Mouse (Mus musculus): ENCODE measurements around the gene Ssbp1. TPM values are rescaled to one million over a fixed set of nuclear protein-coding genes. Genes with fewer than 3 reads are reported as not detected.

Ssbp1 gene
- polyA plus RNA-seq (2014; fragmentation: Nextera tagmentation; extraction: Ambion mirVana) = 84.0 and 97.3 TPM in 2 replicates

GRCm38 (mm10) chr6:40470916-40471719 lies at the start of gene Ssbp1:
Gene Ssbp1, plus strand, starts transcription at chr6:40471352.
- Histone ChIP-seq H3K9ac (replicated peaks; ENCODE audit: low read depth, low read length) (peak within 1 kb of the TSS; percentile 80), H3K9me3 (ENCODE audit: control insufficient read depth, low read length) (no peaks in the 10 kb centered on the region), H3K4me1 (ENCODE audit: control insufficient read depth, insufficient read depth, low read length) (peaks cover 8% of the 10 kb centered on the region; the same call in 1 of the 2 replicates), H3K4me3 (ENCODE audit: low read depth, low read length) (peak within 1 kb of the TSS; percentile 78), H3K4me2 (ENCODE audit: low read depth, low read length) (peak within 1 kb of the TSS; percentile 79), H3K27me3 (ENCODE audit: control insufficient read depth, insufficient read depth, low read length) (no peaks in the 10 kb centered on the region), H3K36me3 (ENCODE audit: control insufficient read depth, insufficient read depth, low read length) (peaks cover 12% of the 10 kb centered on the region; the same call in 1 of the 2 replicates), H3K27ac (ENCODE audit: low read depth, low read length) (peak within 1 kb of the TSS; percentile 88)
- 1% methylated on average over 54 of the region's 54 CpGs for WGBS
- ATAC-seq (ENCODE audit: low read depth) = peak; percentile 97

- Histone ChIP-seq H3K36me3 (ENCODE audit: control insufficient read depth, insufficient read depth, low read length) (no peaks in the 10 kb centered on the region), H3K4me1 (ENCODE audit: control insufficient read depth, insufficient read depth, low read length) (no peaks in the 10 kb centered on the region), H3K4me3 (ENCODE audit: low read depth, low read length) (no peak overlapping the region), H3K27me3 (ENCODE audit: control insufficient read depth, insufficient read depth, low read length) (no peaks in the 10 kb centered on the region), H3K27ac (ENCODE audit: low read depth, low read length) (no peak overlapping the region), H3K9me3 (ENCODE audit: control insufficient read depth, low read length) (no peaks in the 10 kb centered on the region), H3K9ac (replicated peaks; ENCODE audit: low read depth, low read length) (no peak overlapping the region), H3K4me2 (ENCODE audit: low read depth, low read length) (no peak overlapping the region)
- no peak for ATAC-seq (ENCODE audit: low read depth)
- 59% methylated on average over 1 of the region's 1 CpGs for whole genome bisulfite sequencing
Observed at GRCm38 (mm10) chr6:40423013-40423412, 48.1 kb upstream of the Ssbp1 start.

GRCm38 (mm10) chr6:40423774-40424173 lies 47.4 kb upstream of the Ssbp1 start:
- no peaks in the 10 kb centered on the region for H3K4me1 ChIP-seq (ENCODE audit: control insufficient read depth, insufficient read depth, low read length)
- 75% methylated on average over 1 of the region's 1 CpGs for WGBS
- H3K4me2 ChIP-seq (ENCODE audit: low read depth, low read length) = no peak overlapping the region
- no peak overlapping the region for H3K27ac ChIP-seq (ENCODE audit: low read depth, low read length)
- no peak for ATAC-seq (ENCODE audit: low read depth)
- no peaks in the 10 kb centered on the region for H3K27me3 ChIP-seq (ENCODE audit: control insufficient read depth, insufficient read depth, low read length)
- no peaks in the 10 kb centered on the region for H3K9me3 ChIP-seq (ENCODE audit: control insufficient read depth, low read length)
- H3K36me3 ChIP-seq (ENCODE audit: control insufficient read depth, insufficient read depth, low read length) = no peaks in the 10 kb centered on the region
- no peak overlapping the region for H3K4me3 ChIP-seq (ENCODE audit: low read depth, low read length)
- no peak overlapping the region for H3K9ac ChIP-seq (replicated peaks; ENCODE audit: low read depth, low read length)

- no peak for ATAC-seq (ENCODE audit: low read depth)
- Histone ChIP-seq H3K27ac (ENCODE audit: low read depth, low read length) (no peak overlapping the region), H3K4me3 (ENCODE audit: low read depth, low read length) (no peak overlapping the region), H3K4me2 (ENCODE audit: low read depth, low read length) (no peak overlapping the region), H3K9ac (replicated peaks; ENCODE audit: low read depth, low read length) (no peak overlapping the region), H3K4me1 (ENCODE audit: control insufficient read depth, insufficient read depth, low read length) (0 out of 2 replicates have a peak, but pooled peaks cover 5% of the 10 kb centered on the region), H3K9me3 (ENCODE audit: control insufficient read depth, low read length) (no peaks in the 10 kb centered on the region), H3K27me3 (ENCODE audit: control insufficient read depth, insufficient read depth, low read length) (no peaks in the 10 kb centered on the region), H3K36me3 (ENCODE audit: control insufficient read depth, insufficient read depth, low read length) (no peaks in the 10 kb centered on the region)
- WGBS = 88% methylated on average over 7 of the region's 7 CpGs
Observed at GRCm38 (mm10) chr6:40427441-40427840, 43.7 kb upstream of the Ssbp1 start.

GRCm38 (mm10) chr6:40428696-40429095 lies 42.5 kb upstream of the Ssbp1 start:
- Histone ChIP-seq H3K27ac (ENCODE audit: low read depth, low read length) (no peak overlapping the region), H3K9me3 (ENCODE audit: control insufficient read depth, low read length) (no peaks in the 10 kb centered on the region), H3K27me3 (ENCODE audit: control insufficient read depth, insufficient read depth, low read length) (no peaks in the 10 kb centered on the region), H3K4me3 (ENCODE audit: low read depth, low read length) (no peak overlapping the region), H3K4me2 (ENCODE audit: low read depth, low read length) (no peak overlapping the region), H3K9ac (replicated peaks; ENCODE audit: low read depth, low read length) (no peak overlapping the region), H3K4me1 (ENCODE audit: control insufficient read depth, insufficient read depth, low read length) (0 out of 2 replicates have a peak, but pooled peaks cover 5% of the 10 kb centered on the region), H3K36me3 (ENCODE audit: control insufficient read depth, insufficient read depth, low read length) (no peaks in the 10 kb centered on the region)
- no peak for ATAC-seq (ENCODE audit: low read depth)
- WGBS = 70% methylated on average over 3 of the region's 3 CpGs

GRCm38 (mm10) chr6:40429521-40429931 lies 41.6 kb upstream of the Ssbp1 start:
- Histone ChIP-seq H3K9ac (replicated peaks; ENCODE audit: low read depth, low read length) (no peak overlapping the region), H3K9me3 (ENCODE audit: control insufficient read depth, low read length) (no peaks in the 10 kb centered on the region), H3K4me2 (ENCODE audit: low read depth, low read length) (no peak overlapping the region), H3K4me1 (ENCODE audit: control insufficient read depth, insufficient read depth, low read length) (peaks cover 10% of the 10 kb centered on the region), H3K4me3 (ENCODE audit: low read depth, low read length) (no peak overlapping the region), H3K27me3 (ENCODE audit: control insufficient read depth, insufficient read depth, low read length) (no peaks in the 10 kb centered on the region), H3K27ac (ENCODE audit: low read depth, low read length) (no peak overlapping the region), H3K36me3 (ENCODE audit: control insufficient read depth, insufficient read depth, low read length) (no peaks in the 10 kb centered on the region)
- ATAC-seq (ENCODE audit: low read depth) = no peak
- WGBS = 76% methylated on average over 4 of the region's 4 CpGs

- H3K4me2 ChIP-seq (ENCODE audit: low read depth, low read length) = no peak overlapping the region
- H3K4me1 ChIP-seq (ENCODE audit: control insufficient read depth, insufficient read depth, low read length) = peaks cover 12% of the 10 kb centered on the region
- H3K36me3 ChIP-seq (ENCODE audit: control insufficient read depth, insufficient read depth, low read length) = no peaks in the 10 kb centered on the region
- no peak overlapping the region for H3K4me3 ChIP-seq (ENCODE audit: low read depth, low read length)
- ATAC-seq (ENCODE audit: low read depth) = no peak
- no peak overlapping the region for H3K27ac ChIP-seq (ENCODE audit: low read depth, low read length)
- WGBS = 94% methylated on average over 3 of the region's 3 CpGs
- no peaks in the 10 kb centered on the region for H3K27me3 ChIP-seq (ENCODE audit: control insufficient read depth, insufficient read depth, low read length)
- H3K9ac ChIP-seq (replicated peaks; ENCODE audit: low read depth, low read length) = no peak overlapping the region
- H3K9me3 ChIP-seq (ENCODE audit: control insufficient read depth, low read length) = no peaks in the 10 kb centered on the region
Observed at GRCm38 (mm10) chr6:40430251-40430650, 40.9 kb upstream of the Ssbp1 start.

- H3K4me1 ChIP-seq (ENCODE audit: control insufficient read depth, insufficient read depth, low read length) = peaks cover 12% of the 10 kb centered on the region
- no peak overlapping the region for H3K27ac ChIP-seq (ENCODE audit: low read depth, low read length)
- no peaks in the 10 kb centered on the region for H3K36me3 ChIP-seq (ENCODE audit: control insufficient read depth, insufficient read depth, low read length)
Observed at GRCm38 (mm10) chr6:40430878-40431277, 40.3 kb upstream of the Ssbp1 start.

GRCm38 (mm10) chr6:40431356-40431755 lies 39.8 kb upstream of the Ssbp1 start:
- Histone ChIP-seq H3K27ac (ENCODE audit: low read depth, low read length) (no peak overlapping the region), H3K4me3 (ENCODE audit: low read depth, low read length) (no peak overlapping the region), H3K4me2 (ENCODE audit: low read depth, low read length) (no peak overlapping the region), H3K4me1 (ENCODE audit: control insufficient read depth, insufficient read depth, low read length) (peaks cover 12% of the 10 kb centered on the region), H3K9ac (replicated peaks; ENCODE audit: low read depth, low read length) (no peak overlapping the region), H3K36me3 (ENCODE audit: control insufficient read depth, insufficient read depth, low read length) (no peaks in the 10 kb centered on the region), H3K9me3 (ENCODE audit: control insufficient read depth, low read length) (no peaks in the 10 kb centered on the region), H3K27me3 (ENCODE audit: control insufficient read depth, insufficient read depth, low read length) (no peaks in the 10 kb centered on the region; the same call in 1 of the 2 replicates)
- 60% methylated on average over 4 of the region's 4 CpGs for WGBS
- ATAC-seq (ENCODE audit: low read depth) = no peak

More at GRCm38 (mm10) chr6:40430878-40431277, 40.3 kb upstream of the Ssbp1 start:
- WGBS = 70% methylated on average over 3 of the region's 3 CpGs
- H3K9ac ChIP-seq (replicated peaks; ENCODE audit: low read depth, low read length) = no peak overlapping the region
- H3K4me3 ChIP-seq (ENCODE audit: low read depth, low read length) = no peak overlapping the region
- ATAC-seq (ENCODE audit: low read depth) = no peak
- H3K27me3 ChIP-seq (ENCODE audit: control insufficient read depth, insufficient read depth, low read length) = no peaks in the 10 kb centered on the region; the same call in 1 of the 2 replicates
- no peaks in the 10 kb centered on the region for H3K9me3 ChIP-seq (ENCODE audit: control insufficient read depth, low read length)
- H3K4me2 ChIP-seq (ENCODE audit: low read depth, low read length) = no peak overlapping the region

Data from neural tube, embryonic 14.5 days (tissue).